Mouse (Mus musculus): ENCODE data around the gene Fam78a.

Fam78a gene

DNA sequence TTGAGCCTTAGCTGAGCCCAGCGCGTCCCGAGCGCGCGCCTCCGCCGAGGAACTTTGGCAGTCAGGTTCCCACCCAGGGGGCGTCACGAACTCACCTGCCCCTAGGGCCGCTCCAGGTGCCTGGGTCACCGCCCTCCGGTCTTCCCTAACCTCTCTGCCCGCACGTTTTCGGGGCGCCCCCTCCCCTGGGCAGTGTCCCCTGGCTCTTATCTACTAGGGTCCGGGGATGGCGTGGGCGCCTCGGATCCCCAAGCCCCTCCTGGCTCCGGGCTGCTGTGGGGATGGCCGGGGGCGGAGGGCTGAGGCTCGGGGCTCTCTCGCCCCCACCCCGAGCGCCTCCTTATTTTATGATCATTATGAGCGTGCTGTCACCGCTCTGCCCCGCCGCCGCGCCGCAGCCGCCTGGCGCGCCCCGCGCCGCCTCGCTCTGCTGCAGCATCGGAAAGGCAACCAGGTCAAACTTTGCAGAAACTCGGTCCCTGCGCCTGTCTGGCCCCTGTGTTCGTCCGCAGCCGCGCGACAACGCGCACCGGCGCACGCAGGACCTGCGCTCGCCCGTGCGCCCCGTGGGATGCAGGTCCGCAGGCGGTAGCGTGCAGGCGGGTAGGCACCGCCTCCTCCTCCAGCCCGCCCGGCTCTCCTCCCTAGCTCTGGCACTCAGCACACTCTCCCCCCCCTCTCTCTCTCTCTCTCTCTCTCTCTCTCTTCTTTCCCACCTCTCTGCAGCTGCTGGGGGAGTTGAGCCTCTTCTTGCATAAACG, at the start of gene Fam78a:
TSS of gene Fam78a (minus strand) at position 747 of the 761 bp plus-strand sequence.
- no peak for DNase-seq (ENCODE audit: low spot score)

- DNase-seq (ENCODE audit: low spot score) = peak; percentile 94
Measured at GRCm38 (mm10) chr2:32134039-32134438, 49.4 kb upstream of the Fam78a start.

DNA sequence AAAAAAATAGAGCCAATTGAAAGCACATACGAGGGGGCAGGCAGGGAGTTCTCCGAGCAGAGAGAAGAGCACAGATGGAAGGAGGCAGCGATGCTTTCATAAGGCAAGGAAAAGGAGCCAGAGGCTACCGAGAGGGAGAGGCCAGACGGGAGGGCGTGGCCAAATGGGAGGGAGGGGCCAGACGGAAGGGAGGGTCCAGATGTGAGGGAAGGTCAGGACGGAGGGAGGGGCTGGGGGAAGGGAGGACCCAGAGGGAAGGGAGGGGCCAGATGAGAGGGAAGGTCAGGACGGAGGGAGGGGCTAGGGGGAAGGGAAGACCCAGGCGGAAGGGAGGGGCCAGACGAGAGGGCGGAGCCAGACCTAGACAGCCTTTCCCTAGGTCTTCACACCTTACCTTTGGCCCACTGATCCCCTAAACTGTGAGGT, 47.9 kb upstream of the Fam78a start:
- DNase-seq (ENCODE audit: low spot score) = peak; percentile 89

- DNase-seq (ENCODE audit: low spot score) = no peak
Measured at GRCm38 (mm10) chr2:32131866-32132566, 47.4 kb upstream of the Fam78a start.

DNA sequence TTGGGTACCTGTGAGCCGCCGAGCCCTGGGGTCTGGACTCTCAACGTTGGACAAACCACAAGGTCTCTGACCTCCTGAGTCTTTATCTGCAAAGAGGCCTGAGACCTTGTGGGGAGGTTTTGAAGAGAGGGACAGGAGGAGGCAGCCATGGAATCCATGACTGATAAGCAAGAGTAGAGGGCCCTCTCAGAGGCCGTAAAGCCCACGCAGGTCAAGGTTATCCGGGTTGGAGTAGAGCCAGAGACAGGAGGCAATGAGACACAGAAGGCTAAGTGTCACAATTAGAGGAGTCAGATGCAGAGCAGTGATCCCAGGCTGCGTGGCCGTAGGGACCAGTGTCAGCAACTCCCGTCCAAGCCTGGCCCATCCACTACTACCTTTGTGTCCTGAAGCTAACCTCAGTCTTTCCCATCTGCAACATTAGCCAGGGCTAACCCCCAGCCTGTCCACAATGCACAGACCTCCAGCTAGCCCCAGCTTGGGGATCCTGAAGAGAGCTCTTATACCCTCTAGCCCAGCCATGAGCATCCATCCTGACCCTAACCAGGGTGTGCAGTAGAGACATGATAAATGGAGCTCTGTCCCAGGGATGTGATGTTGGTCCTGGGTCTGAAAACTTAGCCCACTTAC, 46.7 kb upstream of the Fam78a start:
- DNase-seq (ENCODE audit: low spot score) = peak; percentile 69

DNA sequence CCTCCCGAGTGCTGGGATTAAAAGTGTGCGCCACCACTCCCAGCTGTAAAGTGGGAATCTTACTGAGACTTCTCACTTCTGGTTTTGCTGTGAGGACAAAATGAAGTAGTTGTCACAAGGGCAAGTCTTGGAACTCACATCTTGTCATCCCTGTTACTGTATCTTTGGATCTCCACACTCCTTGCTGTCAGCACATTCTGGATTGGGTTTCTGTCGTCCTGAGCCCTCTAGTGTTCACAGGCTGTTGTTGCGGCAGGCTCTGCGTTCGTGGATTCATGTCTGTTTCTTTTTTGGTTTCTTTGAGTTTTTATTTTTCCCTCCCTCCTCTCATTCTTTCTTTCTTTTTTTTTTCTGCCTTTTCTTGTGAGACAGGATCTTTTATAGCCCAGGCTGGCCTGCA, 45.8 kb upstream of the Fam78a start:
- DNase-seq (ENCODE audit: low spot score) = peak; percentile 66

- peak; percentile 62 for DNase-seq (ENCODE audit: low spot score)
Measured at GRCm38 (mm10) chr2:32129383-32130074, 44.9 kb upstream of the Fam78a start.

DNA sequence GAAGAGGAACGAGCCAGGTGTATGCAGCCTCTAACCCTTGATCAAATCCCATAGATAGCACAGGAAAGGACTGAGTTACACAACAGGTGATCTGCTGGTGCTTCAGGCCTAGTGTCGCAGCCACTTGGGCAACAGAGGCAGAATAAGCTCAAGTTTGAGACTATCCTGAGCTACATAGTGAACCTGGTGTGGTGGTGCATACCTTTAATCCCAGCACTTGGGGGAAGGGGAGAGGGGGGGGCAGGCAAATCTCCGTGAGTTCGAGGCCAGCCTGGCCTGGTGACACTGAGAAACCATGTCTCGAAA, 43.8 kb upstream of the Fam78a start:
- DNase-seq (ENCODE audit: low spot score) = no peak

GRCm38 (mm10) chr2:32127653-32128535, 43.2 kb upstream of the Fam78a start:
- DNase-seq (ENCODE audit: low spot score) = peak; percentile 55

DNA sequence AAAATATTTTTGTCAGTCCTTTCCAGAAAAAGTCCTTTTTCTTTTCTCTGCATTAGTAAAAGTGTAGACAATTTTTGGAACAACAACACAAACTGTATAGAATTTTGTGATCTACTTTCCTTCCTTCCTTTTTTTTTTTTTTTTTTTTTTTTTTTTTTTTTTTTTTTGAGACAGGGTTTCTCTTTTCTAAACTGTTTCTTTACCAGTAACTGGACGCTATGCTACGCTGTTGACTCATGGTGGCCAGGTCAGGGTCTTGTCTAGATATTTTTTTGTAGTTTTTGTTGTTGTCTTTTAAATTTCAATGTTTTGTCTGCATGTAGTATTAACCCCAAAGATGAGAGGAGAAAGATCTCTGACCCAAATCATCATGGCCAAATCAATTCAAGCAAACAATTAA, 37.1 kb upstream of the Fam78a start:
- no peak for DNase-seq (ENCODE audit: low spot score)

- peak; percentile 60 for DNase-seq (ENCODE audit: low spot score)
Measured at GRCm38 (mm10) chr2:32121150-32121549, 36.5 kb upstream of the Fam78a start.

DNA sequence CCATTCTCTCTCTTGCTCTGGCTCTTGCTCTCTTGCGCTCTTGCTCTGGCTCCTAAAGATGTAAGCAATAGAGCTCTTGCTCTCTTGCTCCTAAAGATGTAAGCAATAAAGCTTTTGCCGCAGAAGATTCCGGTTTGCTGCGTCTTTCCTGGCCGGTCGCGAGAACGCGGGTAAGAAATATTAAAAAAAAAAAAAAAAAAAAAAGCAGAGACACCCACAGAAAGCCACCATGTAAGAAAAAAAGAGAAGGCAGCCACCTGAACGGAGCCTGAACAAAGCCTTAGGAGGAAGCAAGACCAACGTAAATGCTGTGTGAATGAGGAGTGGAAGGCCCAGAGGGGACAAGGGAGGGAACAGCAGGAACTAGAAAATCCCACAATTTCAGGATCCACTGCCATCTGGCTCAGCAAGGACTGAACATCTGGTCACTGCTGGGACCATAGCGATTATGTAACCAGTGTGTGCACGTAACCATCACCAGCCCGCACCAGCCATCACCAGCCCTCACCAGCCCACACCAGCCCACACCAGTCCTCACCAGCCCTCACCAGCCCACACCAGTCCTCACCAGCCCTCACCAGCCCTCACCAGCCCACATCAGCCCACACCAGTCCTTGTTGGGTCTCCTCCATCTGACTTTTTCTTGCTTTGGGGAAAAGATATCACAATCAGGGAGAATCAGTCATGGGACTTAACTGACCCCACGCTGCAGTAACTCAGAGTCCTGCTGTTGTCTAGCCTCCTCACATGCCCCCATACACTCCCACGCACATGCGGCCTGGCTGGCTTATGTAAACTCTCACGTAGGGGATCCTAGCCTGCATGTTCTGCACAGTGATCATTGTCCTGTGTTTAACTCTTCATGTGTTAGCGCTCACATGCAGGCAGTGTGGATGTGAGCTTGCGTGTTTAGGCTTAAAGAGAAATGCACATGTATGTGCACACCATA, 35.4 kb upstream of the Fam78a start:
- peak; percentile 71 for DNase-seq (ENCODE audit: low spot score)

GRCm38 (mm10) chr2:32115851-32116268, 31.2 kb upstream of the Fam78a start:
- no peak for DNase-seq (ENCODE audit: low spot score)

DNA sequence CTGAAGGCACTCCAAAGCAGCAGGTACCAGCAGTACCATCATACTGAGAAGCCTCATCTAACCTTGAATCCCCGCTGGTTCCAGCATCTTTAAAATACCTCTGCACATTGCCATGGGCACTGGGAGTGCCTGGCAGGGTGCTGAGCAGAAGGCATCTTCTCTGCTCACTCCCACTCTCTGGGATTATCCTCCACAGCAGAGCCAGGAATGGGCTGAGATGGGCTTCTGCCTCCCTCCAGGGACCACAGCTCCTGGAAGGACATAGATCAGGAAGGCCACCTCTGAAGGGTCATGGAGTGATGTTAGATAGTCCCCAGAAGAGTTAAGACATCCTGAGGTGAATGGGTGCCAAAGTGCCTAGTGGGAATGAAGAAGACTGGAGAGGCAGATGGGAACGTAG, 27.9 kb upstream of the Fam78a start:
- no peak for DNase-seq (ENCODE audit: low spot score)

- no peak for DNase-seq (ENCODE audit: low spot score)
Measured at GRCm38 (mm10) chr2:32111268-32111667, 26.6 kb upstream of the Fam78a start.

- DNase-seq (ENCODE audit: low spot score) = no peak
Measured at GRCm38 (mm10) chr2:32105930-32106329, 21.3 kb upstream of the Fam78a start.

DNA sequence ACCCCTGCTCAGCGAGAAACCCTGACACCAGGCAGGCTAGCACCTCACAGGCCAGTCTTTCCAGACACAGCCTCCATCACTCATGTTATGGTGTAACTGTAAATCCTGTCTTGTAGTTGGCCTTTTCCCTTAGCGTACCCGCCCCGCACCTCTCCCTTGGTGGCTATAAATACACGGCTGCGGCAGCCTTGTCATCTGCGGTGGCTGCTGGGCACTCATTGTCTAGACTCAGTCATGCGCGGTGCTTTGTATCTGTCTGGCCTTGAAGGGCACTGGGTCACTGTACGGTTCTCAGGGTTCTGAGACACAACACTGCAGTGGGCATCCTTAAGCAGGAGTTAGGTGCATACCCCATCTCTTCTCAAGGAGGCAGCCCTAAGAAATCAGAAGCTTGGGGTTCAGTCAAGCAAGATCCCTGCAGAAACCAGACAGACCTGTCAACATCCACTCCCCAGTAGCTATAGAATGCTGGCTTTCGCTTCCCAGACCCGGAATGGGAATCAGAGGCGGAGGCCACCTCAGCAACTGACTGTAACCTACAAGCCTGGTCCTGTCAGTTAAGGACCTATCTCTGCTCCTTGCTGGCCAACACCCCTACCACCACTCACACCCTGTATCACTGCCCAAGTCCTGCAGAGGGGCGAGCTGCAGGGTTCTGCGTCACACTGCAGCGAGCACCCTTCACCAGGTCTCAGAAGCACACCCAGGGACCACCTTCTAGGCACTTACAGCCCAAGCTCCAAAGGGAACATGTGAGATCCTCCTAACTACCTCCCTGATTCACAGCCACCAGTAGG, 20.7 kb upstream of the Fam78a start:
- no peak for DNase-seq (ENCODE audit: low spot score)

GRCm38 (mm10) chr2:32104122-32104521, 19.5 kb upstream of the Fam78a start:
- no peak for DNase-seq (ENCODE audit: low spot score)

DNA sequence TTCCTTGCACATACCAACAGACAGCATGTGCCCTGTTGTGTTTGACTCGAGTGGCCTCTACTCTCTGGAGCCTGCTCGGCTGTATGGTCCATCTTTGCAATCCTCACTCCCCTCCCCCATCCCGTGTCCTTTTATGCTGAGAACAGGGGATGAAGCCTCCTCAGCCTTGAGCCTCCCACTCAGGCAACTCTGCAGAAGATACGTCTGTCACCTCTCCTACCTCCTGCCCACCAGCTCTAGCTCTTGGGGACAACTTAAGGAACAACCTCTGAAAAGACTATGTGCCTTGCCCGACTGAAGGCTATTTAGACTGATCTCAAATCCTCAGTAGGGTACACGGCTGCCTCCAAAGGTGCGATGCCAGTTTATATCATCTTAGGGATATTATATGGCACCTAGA, 18.9 kb upstream of the Fam78a start:
- DNase-seq (ENCODE audit: low spot score) = no peak

GRCm38 (mm10) chr2:32102944-32103343, 18.3 kb upstream of the Fam78a start:
- no peak for DNase-seq (ENCODE audit: low spot score)
